Mouse (Mus musculus): ENCODE results near the gene Gm3448.
"Not testable (repeated sequence)": the region's sequence is repeated elsewhere in the genome, so short reads cannot be mapped to it uniquely, and the experiment has no call there.

DNA sequence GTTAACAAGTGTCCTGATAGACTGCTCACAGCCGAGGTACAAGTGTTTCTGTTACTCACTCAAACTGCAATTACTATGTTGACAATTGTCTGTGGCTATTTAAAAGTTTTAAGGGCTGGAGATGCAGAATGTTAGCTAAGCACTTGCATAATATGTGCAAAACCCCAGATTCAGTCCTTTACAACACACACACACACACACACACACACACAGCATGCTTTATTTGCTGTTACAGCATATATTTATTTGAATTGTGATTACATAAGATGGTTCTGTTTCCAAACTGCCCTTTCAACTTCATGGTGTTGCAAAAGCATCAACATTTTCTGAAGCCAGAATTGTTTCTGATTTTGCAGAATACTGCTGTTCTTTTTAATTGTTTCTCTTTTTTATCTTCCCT is 9.0 kb upstream of the Gm3448 start:
- not testable (repeated sequence) for TF ChIP-seq POLR2A (IDR thresholded peaks at IDR 0.05; ENCODE audit: low read depth, low read length); CTCF (IDR thresholded peaks at IDR 0.05; ENCODE audit: extremely low read depth, insufficient read depth, insufficient read length, insufficient replicate concordance)

All from spleen, adult 2 months (tissue).